Mouse (Mus musculus) myocyte (in vitro differentiated cells): ENCODE results near the gene Syde2. TPM values are rescaled to one million over a fixed set of nuclear protein-coding genes. Genes with fewer than 3 reads are reported as not detected.

Experiments used
- H3K27me3 ChIP-seq: one replicate; pipeline ENCODE4 v1.6.1; 2011; ENCODE audit not compliant: control insufficient read depth, insufficient read depth, insufficient read length
- H3K36me3 ChIP-seq: one replicate; pipeline ENCODE4 v1.6.1; 2011; ENCODE audit not compliant: control insufficient read depth, insufficient read depth
- H3K4me2 ChIP-seq: one replicate; pipeline ENCODE4 v1.6.1; 2011; ENCODE audit warnings: low read depth, control low read depth
- H3K4me3 ChIP-seq: one replicate; pipeline ENCODE4 v1.5.1; 2011; ENCODE audit warnings: mild to moderate bottlenecking, control low read depth, moderate library complexity
- H3K79me2 ChIP-seq: one replicate; pipeline ENCODE4 v1.6.1; 2011; ENCODE audit not compliant: control insufficient read depth, insufficient read depth
- H3ac ChIP-seq: one replicate; pipeline ENCODE4 v1.6.1; 2011; ENCODE audit not compliant: control insufficient read depth, insufficient read length
- CEBPB ChIP-seq: IDR thresholded peaks from 2 replicates; pipeline ENCODE4 v1.6.1; 2011; ENCODE audit warnings: mild to moderate bottlenecking, moderate library complexity; ENCODE audit not compliant: poor library complexity, insufficient read depth, severe bottlenecking
- E2F4 ChIP-seq: IDR thresholded peaks from one replicate; pipeline ENCODE4 v1.6.1; 2011; ENCODE audit warnings: mild to moderate bottlenecking, control low read depth, moderate library complexity; ENCODE audit not compliant: insufficient read depth
- MAX ChIP-seq: IDR thresholded peaks from one replicate; pipeline ENCODE4 v1.6.1; 2011; ENCODE audit warnings: low read depth, mild to moderate bottlenecking, control low read depth
- MYOD1 ChIP-seq, 3 experiments: IDR thresholded peaks; one replicate each; pipeline ENCODE4 v1.6.1; 2011; ENCODE audit warnings: control low read depth in 2 of 3, low read depth in 2 of 3, mild to moderate bottlenecking in 2 of 3, moderate library complexity in 1 of 3; ENCODE audit not compliant: insufficient read length in 2 of 3, control insufficient read depth in 1 of 3
- MYOG ChIP-seq, 3 experiments: IDR thresholded peaks; one replicate each; pipeline ENCODE4 v1.6.1; 2011; ENCODE audit warnings: control low read depth in 2 of 3, low read depth in 2 of 3, mild to moderate bottlenecking in 2 of 3; ENCODE audit not compliant: insufficient read length in 2 of 3, control insufficient read depth in 1 of 3, insufficient read depth in 1 of 3
- POLR2A ChIP-seq: IDR thresholded peaks from one replicate; pipeline ENCODE4 v1.6.1; 2011; ENCODE audit warnings: low read depth, mild to moderate bottlenecking, control low read depth, moderate library complexity; ENCODE audit not compliant: insufficient read length
- POLR2AphosphoS2 ChIP-seq: IDR thresholded peaks from one replicate; pipeline ENCODE4 v1.6.1; 2011; ENCODE audit warnings: low read depth, control low read depth; ENCODE audit not compliant: insufficient read length
- REST ChIP-seq: IDR thresholded peaks from one replicate; pipeline ENCODE4 v1.6.1; 2011; ENCODE audit warnings: mild to moderate bottlenecking, control low read depth, moderate library complexity; ENCODE audit not compliant: insufficient read depth, insufficient read length
- SRF ChIP-seq: IDR thresholded peaks from one replicate; pipeline ENCODE4 v1.6.1; 2011; ENCODE audit warnings: low read depth; ENCODE audit not compliant: control insufficient read depth, insufficient read length
- TCF12 ChIP-seq: IDR thresholded peaks from one replicate; pipeline ENCODE4 v1.6.1; 2011; ENCODE audit warnings: mild to moderate bottlenecking, control low read depth; ENCODE audit not compliant: poor library complexity, insufficient read depth, severe bottlenecking
- TCF3 ChIP-seq: IDR thresholded peaks from one replicate; pipeline ENCODE4 v1.6.1; 2011; ENCODE audit warnings: low read depth, control low read depth; ENCODE audit not compliant: insufficient read length
- USF1 ChIP-seq: IDR thresholded peaks from one replicate; pipeline ENCODE4 v1.6.1; 2011; ENCODE audit warnings: low read depth, mild to moderate bottlenecking, control low read depth, moderate library complexity
- polyA plus RNA-seq: library from polyadenylated mRNA; unstranded; fragments of >200 nt; fragmentation: generic; extraction: Trizol; gene quantifications from one replicate; pipeline ENCODE4 v1.2.1, GENCODE M21; 2012; ENCODE audit warnings: missing spikeins

The Syde2 gene
- polyA plus RNA-seq, 1 experiment: 0.73 TPM

DNA sequence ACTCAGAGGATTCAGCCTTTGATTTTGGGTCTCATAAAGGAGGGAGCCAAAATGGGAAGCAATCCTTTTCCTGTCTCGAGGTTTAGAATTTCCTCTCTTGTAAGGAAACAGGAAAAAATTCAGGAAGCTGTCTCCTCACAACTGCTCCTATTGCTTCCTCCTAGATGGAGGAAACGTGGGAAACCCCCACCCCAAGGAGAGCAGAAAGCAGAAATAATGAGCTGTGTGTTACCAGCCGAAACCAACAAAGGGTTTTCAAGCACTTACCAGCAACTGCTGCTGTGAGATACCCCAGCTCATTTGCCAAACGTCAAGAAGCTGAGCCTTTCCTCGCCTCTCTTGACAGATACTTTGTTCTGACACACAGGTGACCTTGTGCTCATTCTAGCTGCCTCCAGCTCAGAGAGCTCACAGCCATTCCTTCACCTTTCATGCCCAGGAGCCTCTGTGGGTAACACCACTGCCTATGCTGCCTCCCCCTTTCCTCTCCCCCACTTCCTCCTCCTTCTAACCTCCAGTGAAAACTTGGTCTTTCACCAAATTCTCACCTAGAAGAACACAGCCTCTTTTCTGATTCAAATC lies 42.7 kb downstream of the Syde2 start:
- Histone ChIP-seq H3ac (no peak overlapping the region), H3K79me2 (no peaks in the 10 kb centered on the region), H3K4me2 (no peak overlapping the region), H3K27me3 (no peaks in the 10 kb centered on the region), H3K4me3 (no peak overlapping the region), H3K36me3 (no peaks in the 10 kb centered on the region)
- TF ChIP-seq POLR2A: no peak
- TF ChIP-seq REST: no peak
- no peak for TF ChIP-seq MYOD1 (IDR thresholded peaks at IDR 0.05; ENCODE audit: control insufficient read depth in 1 of 3, insufficient read length in 2 of 3, low read depth in 2 of 3)
- TF ChIP-seq USF1: no peak
- TF ChIP-seq E2F4: no peak
- TF ChIP-seq POLR2AphosphoS2: no peak
- TF ChIP-seq TCF3: no peak
- TF ChIP-seq MYOG (IDR thresholded peaks at IDR 0.05; ENCODE audit: control insufficient read depth in 1 of 3, insufficient read depth in 1 of 3, insufficient read length in 2 of 3, low read depth in 2 of 3): no peak

DNA sequence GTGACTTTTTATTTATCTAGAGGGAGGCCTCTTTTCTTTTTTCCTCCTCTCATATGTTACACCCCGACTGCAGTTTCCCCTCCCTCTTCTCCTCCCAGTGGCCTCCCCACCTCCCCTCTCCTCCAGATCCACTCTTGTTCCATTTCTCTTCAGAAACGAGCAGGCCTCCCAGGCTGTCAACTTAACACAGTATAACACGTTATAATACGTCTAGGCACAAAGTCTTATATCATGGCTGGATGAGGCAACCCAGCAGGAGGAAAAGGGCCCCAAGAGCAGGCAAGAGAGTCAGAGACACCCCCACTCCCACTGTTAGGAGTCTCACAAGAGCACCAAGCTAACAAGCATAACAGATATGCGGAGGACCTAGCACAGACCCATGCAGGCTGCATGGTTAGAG lies 45.3 kb downstream of the Syde2 start:
- no peak overlapping the region for H3ac ChIP-seq
- no peak overlapping the region for H3K4me2 ChIP-seq
- no peaks in the 10 kb centered on the region for H3K79me2 ChIP-seq
- no peaks in the 10 kb centered on the region for H3K36me3 ChIP-seq
- TF ChIP-seq TCF3: no peak
- no peak for TF ChIP-seq USF1
- no peak for TF ChIP-seq MAX
- no peak for TF ChIP-seq REST
- no peak for TF ChIP-seq MYOG (IDR thresholded peaks at IDR 0.05; ENCODE audit: control insufficient read depth in 1 of 3, insufficient read depth in 1 of 3, insufficient read length in 2 of 3, low read depth in 2 of 3)
- no peak for TF ChIP-seq MYOD1 (IDR thresholded peaks at IDR 0.05; ENCODE audit: control insufficient read depth in 1 of 3, insufficient read length in 2 of 3, low read depth in 2 of 3)
- TF ChIP-seq CEBPB: no peak
- H3K4me3 ChIP-seq: no peak overlapping the region
- H3K27me3 ChIP-seq: no peaks in the 10 kb centered on the region

DNA sequence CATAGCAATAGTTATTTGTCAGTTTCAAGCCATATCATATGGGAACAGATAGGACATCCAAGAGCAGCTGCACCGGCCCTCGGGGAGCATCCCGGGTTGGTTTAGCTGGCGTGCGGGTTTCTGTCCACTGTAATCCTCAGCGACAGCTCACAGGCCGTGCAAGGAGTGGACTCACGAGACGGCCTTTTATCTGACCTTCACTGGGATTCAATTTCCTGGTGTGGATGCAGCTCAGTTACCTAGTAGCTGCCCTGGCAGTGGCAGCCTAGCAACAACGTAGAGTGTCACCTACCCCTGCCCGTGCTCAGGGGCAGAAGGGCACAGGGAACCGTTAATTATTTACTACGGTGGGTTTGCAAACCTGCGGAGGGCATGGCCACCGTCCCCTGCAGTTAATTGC lies 50.2 kb downstream of the Syde2 start:
- Histone ChIP-seq H3ac (no peak overlapping the region), H3K79me2 (no peaks in the 10 kb centered on the region), H3K4me2 (no peak overlapping the region), H3K36me3 (no peaks in the 10 kb centered on the region), H3K4me3 (no peak overlapping the region), H3K27me3 (no peaks in the 10 kb centered on the region)
- TF ChIP-seq REST (no peak), POLR2AphosphoS2 (no peak), E2F4 (no peak)

DNA sequence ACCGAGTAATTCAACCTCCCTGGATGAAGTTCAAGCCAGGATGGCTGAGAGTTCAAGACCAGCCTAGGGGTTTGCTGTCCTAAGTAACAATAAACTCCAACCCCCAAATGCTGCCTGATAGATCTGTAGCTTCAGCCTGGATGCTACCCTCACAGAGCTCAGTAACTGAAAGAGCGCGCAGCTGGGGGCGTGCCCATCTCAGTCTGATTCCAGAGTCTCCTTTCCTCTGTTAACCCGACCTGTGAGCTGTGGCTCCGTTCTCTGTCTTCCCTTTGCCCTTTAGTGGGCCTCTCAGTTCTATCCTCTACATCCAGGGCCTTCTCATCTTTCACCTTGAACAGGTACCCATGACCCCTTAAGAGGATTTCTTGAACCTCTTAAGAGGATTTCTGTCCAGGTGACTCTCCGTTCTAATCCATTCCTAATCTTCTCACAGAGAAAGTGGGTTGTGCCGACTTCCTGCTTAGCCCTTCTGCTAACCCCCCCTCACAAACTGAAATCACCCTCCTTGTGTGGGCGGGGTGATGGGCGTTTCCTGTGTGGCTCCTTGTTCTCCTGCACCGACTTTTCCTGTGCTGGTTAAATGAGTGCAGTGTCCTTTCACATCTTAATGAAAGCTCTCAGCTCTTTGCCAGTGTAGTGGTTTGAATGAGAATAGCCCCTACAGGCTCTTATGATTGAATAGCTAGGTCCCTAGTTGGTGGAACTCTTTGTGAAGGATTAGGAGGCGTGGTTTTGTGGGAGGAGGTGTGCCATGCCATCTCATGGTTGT lies 51.6 kb downstream of the Syde2 start:
- no peaks in the 10 kb centered on the region for H3K36me3 ChIP-seq
- no peak for TF ChIP-seq CEBPB
- TF ChIP-seq SRF: no peak
- no peak for TF ChIP-seq E2F4
- no peak for TF ChIP-seq POLR2AphosphoS2
- TF ChIP-seq POLR2A: no peak
- no peak for TF ChIP-seq REST
- no peak for TF ChIP-seq TCF3
- no peak for TF ChIP-seq MAX
- TF ChIP-seq MYOG (IDR thresholded peaks at IDR 0.05; ENCODE audit: control insufficient read depth in 1 of 3, insufficient read depth in 1 of 3, insufficient read length in 2 of 3, low read depth in 2 of 3): no peak
- no peak for TF ChIP-seq MYOD1 (IDR thresholded peaks at IDR 0.05; ENCODE audit: control insufficient read depth in 1 of 3, insufficient read length in 2 of 3, low read depth in 2 of 3)
- TF ChIP-seq USF1: no peak
- TF ChIP-seq TCF12: no peak
- H3K4me2 ChIP-seq: no peak overlapping the region
- H3K27me3 ChIP-seq: no peaks in the 10 kb centered on the region
- H3K4me3 ChIP-seq: no peak overlapping the region
- no peaks in the 10 kb centered on the region for H3K79me2 ChIP-seq
- H3ac ChIP-seq: no peak overlapping the region

DNA sequence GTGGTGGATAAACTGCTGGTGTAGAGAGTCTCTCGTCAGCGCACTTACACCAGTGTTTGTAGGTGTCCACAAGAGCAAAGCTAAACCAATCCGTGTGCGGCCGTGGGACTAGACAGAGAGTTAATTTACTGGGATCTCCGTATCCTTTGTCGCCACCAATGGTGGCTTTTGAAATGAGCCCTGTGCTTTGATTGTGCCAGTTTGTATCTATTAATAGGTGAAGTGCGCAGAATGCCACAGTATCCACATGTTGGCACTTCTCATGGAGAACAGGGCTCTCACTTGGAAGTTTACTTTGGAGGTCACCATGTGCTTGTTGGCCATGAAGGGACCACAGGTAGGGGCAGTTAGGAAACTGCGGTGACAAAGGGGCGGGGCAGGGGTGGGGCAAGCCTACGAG lies 53.7 kb downstream of the Syde2 start:
- Histone ChIP-seq H3K4me2 (no peak overlapping the region), H3ac (no peak overlapping the region), H3K79me2 (no peaks in the 10 kb centered on the region), H3K27me3 (no peaks in the 10 kb centered on the region), H3K4me3 (no peak overlapping the region), H3K36me3 (no peaks in the 10 kb centered on the region)
- TF ChIP-seq E2F4 (no peak), USF1 (no peak), TCF3 (no peak), CEBPB (no peak), POLR2A (no peak), REST (no peak), MAX (no peak), SRF (no peak), MYOD1 (IDR thresholded peaks at IDR 0.05; ENCODE audit: control insufficient read depth in 1 of 3, insufficient read length in 2 of 3, low read depth in 2 of 3) (no peak), MYOG (IDR thresholded peaks at IDR 0.05; ENCODE audit: control insufficient read depth in 1 of 3, insufficient read depth in 1 of 3, insufficient read length in 2 of 3, low read depth in 2 of 3) (no peak), POLR2AphosphoS2 (no peak), TCF12 (no peak)
